Mouse (Mus musculus) forebrain, embryonic 11.5 days (tissue): ENCODE measurements at regions not wholly inside any gene's neighbourhood (a gene's known extent, or its start where the extent isn't known, plus 50 kb on each side); places are given as distances from the start of the nearest gene placed in this dataset.
"Not testable (repeated sequence)": the region's sequence is repeated elsewhere in the genome, so short reads cannot be mapped to it uniquely, and the experiment has no call there.

Source experiments
- ATAC-seq: fragments of 200-750 bp; cut with Nextera tagmentation; replicated peaks from 2 replicates; pipeline ENCODE4 v1.8.0; 2017; ENCODE audit warnings: moderate TSS enrichment; ENCODE audit not compliant: low FRiP score
- DNase-seq: peaks from one replicate; pipeline ENCODE4 v3.0.0-alpha.2; 2017; ENCODE audit warnings: low spot score
- H3K27ac ChIP-seq: fragments of 300-500 bp; sonication (generic); 2 replicates; pipeline ENCODE4 v1.5.1; 2014; ENCODE audit warnings: low read depth, low read length
- H3K27me3 ChIP-seq: fragments of 300-500 bp; sonication (generic); 2 replicates; pipeline ENCODE4 v1.6.1; 2014; ENCODE audit warnings: mild to moderate bottlenecking, low read length, mixed read lengths; ENCODE audit not compliant: control insufficient read depth, insufficient read depth
- H3K36me3 ChIP-seq: fragments of 300-500 bp; sonication (generic); 2 replicates; pipeline ENCODE4 v1.6.1; 2014; ENCODE audit warnings: mild to moderate bottlenecking, low read length, moderate library complexity, mixed read lengths; ENCODE audit not compliant: control insufficient read depth, insufficient read depth
- H3K4me1 ChIP-seq: fragments of 300-500 bp; sonication (generic); replicated peaks from 2 replicates; pipeline ENCODE4 v1.6.1; 2014; ENCODE audit warnings: low read length, mixed read lengths; ENCODE audit not compliant: control insufficient read depth, insufficient read depth
- H3K4me2 ChIP-seq: fragments of 300-500 bp; sonication (generic); 2 replicates; pipeline ENCODE4 v1.6.1; 2014; ENCODE audit warnings: low read depth, mild to moderate bottlenecking, low read length, moderate library complexity, mixed read lengths; ENCODE audit not compliant: severe bottlenecking
- H3K4me3 ChIP-seq: fragments of 300-500 bp; sonication (generic); 2 replicates; pipeline ENCODE4 v1.5.1; 2014; ENCODE audit warnings: low read depth, low read length
- H3K9ac ChIP-seq: fragments of 300-500 bp; sonication (generic); 2 replicates; pipeline ENCODE4 v1.6.1; 2014; ENCODE audit warnings: low read length
- H3K9me3 ChIP-seq: fragments of 300-500 bp; sonication (generic); 2 replicates; pipeline ENCODE4 v1.6.1; 2016; ENCODE audit warnings: low read length, mixed read lengths; ENCODE audit not compliant: control insufficient read depth
- WGBS: fragments of 180-500 bp; shearing (Covaris S2); extraction: QIAGEN DNeasy Blood & Tissue Kit; methylation state at CpG from one replicate; pipeline ENCODE4 v1.1.7; 2014; 5-methylcytosine and 5-hydroxymethylcytosine counted together

DNA sequence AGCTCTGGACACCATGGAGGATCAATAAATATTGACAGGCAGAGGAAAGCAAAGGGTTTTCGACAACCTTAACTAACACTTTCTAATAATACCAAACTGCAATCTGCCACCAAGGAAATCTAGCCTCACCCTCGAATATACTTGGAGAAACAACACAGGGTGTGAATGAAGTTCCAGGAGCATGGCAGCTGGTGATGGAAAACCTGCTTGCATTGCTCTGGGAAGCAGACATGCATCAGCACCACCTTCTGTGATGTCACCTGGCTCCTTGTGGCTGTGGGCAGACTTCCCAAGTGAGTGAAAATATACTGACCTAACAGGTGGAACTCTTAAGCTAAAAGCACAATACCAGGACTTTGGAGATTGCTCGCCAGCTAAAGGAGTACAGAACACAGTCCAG is 338.5 kb downstream of the Tm4sf1 start:
- H3K27ac ChIP-seq, result no peak overlapping the region
- no peak overlapping the region for H3K9ac ChIP-seq
- H3K9me3 ChIP-seq, result no peaks in the 10 kb centered on the region
- no peak overlapping the region for H3K4me3 ChIP-seq
- H3K4me1 ChIP-seq, result no peaks in the 10 kb centered on the region
- WGBS, result 82% methylated on average over 3 of the region's 3 CpGs
- H3K27me3 ChIP-seq, result no peaks in the 10 kb centered on the region
- no peaks in the 10 kb centered on the region for H3K36me3 ChIP-seq
- H3K4me2 ChIP-seq, result no peak overlapping the region
- ATAC-seq, result no peak
- no peak for DNase-seq

DNA sequence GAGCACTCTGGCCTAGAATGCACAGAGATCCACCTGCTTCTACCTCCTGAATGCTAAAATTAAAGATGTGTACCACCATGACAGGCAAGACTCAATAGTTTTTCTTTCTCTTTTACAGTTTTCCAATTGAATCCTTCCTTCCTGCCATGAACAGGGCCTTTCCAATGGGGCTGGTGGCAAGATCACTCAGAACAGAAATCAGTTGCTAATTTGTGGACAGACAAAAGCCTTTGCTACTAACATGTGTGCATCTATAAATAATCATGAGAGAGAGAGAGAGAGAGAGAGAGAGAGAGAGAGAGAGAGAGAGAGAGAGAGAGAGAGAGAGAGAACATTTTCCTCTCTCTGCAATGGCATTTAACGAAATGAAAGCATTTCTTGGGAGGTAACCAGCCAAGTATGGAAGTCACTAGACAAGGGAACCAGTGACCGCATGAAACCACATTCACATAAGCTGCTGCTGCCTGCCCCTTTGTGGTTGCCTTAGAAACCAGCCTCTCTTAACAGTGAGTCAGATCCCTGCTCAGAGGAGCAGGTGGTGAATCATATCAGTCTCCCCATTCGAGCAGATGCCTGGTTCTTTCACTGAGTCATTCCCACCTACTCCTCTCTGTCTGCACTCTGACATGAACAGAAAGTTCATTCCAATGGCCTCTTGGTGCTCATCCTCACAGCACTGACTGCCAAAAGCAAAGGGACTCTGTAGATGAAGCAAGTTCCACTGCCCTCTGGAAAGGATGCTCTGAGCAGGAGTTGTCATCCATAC is 339.4 kb downstream of the Tm4sf1 start:
- H3K4me3 ChIP-seq, result no peak overlapping the region
- H3K4me2 ChIP-seq, result no peak overlapping the region
- 19% methylated on average over 3 of the region's 3 CpGs for WGBS
- peak; percentile 58 for DNase-seq
- peak; percentile 90 for ATAC-seq
- H3K36me3 ChIP-seq, result no peaks in the 10 kb centered on the region
- no peaks in the 10 kb centered on the region for H3K27me3 ChIP-seq
- H3K9ac ChIP-seq, result no peak overlapping the region
- H3K27ac ChIP-seq, result no peak overlapping the region
- H3K9me3 ChIP-seq, result no peaks in the 10 kb centered on the region
- H3K4me1 ChIP-seq, result 0 out of 2 replicates have a peak, but pooled peaks cover 3% of the 10 kb centered on the region

DNA sequence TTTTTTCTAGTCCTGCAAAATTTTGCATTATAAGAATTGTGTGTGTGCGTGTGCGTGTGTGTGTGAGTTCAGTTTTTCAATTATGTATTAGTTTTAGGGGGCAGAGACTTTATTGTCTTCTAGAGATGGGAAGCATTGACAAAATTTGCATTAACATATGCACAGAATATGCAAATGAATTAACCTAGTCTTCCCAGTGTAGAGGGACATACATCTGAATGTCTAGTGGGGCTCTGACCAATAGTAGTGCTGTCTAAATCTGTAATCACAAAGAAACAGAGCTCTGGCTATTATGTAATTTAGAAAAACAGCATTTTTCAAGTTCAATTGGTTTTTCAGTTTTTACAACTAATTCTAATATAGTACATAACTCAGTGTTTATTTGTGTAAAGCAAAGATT is 344.8 kb downstream of the Tm4sf1 start:
- ATAC-seq, result no peak
- DNase-seq, result no peak
- H3K4me2 ChIP-seq, result no peak overlapping the region
- H3K36me3 ChIP-seq, result no peaks in the 10 kb centered on the region
- H3K9me3 ChIP-seq, result no peaks in the 10 kb centered on the region
- H3K27me3 ChIP-seq, result no peaks in the 10 kb centered on the region
- no peak overlapping the region for H3K4me3 ChIP-seq
- H3K9ac ChIP-seq, result no peak overlapping the region
- no peak overlapping the region for H3K27ac ChIP-seq
- WGBS, result 97% methylated on average over 2 of the region's 2 CpGs
- H3K4me1 ChIP-seq, result peaks cover 3% of the 10 kb centered on the region; the same call in 1 of the 2 replicates

DNA sequence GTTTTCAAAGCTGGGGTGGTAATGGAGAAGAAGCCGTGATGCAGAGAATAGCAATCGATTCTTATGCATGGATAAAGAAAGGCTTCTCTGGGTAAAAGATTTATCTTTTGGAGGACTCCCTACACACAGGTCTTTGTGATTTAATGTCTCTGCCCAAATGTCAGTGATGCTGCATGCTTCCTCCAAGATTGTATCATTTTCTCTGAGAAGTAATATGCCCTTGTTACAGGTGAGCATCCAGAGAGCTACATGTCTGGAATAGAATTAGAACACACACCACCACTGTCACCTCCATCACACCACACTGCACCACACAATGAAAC is 346.0 kb downstream of the Tm4sf1 start:
- H3K4me2 ChIP-seq, result no peak overlapping the region
- no peak overlapping the region for H3K27ac ChIP-seq
- H3K4me3 ChIP-seq, result no peak overlapping the region
- H3K9me3 ChIP-seq, result no peaks in the 10 kb centered on the region
- no peaks in the 10 kb centered on the region for H3K36me3 ChIP-seq
- H3K9ac ChIP-seq, result no peak overlapping the region
- 27% methylated on average over 2 of the region's 2 CpGs for WGBS
- peaks cover 3% of the 10 kb centered on the region; the same call in 1 of the 2 replicates for H3K4me1 ChIP-seq
- no peaks in the 10 kb centered on the region for H3K27me3 ChIP-seq
- ATAC-seq (no peak), DNase-seq (no peak)

DNA sequence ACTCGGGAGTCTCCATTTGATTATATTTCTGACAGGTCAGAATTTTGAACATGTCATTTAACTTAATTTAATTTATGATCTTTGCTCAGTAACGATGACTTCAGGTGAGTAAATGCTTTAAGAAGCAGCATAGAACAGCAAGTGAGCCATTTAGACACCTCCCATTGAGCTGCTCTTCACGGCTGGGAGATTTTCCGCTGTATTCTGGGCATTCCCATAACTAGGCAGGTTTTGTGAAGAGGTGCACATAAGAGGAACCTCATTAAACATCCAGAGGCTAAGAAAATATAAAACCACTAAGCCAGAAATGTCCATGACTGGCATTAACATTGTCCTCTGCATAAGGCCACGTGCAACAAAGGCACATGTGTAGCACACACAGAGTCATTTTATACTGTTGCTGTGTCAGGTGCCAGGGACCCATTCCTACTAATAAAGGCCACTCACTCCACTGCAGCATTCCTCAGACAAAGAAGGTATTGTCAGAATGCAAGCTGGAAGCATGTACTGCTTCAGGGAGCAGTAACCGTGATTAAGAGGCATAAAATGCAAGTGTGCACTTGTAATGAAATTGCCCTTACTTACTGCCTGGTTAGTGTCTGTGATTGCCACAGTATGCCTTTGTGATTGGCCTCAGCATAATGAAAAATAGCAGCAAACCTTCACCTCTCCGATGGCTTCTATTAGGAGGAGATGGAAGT is 346.5 kb downstream of the Tm4sf1 start:
- Histone ChIP-seq H3K4me3 (no peak overlapping the region), H3K4me2 (no peak overlapping the region), H3K27me3 (no peaks in the 10 kb centered on the region), H3K4me1 (peaks cover 3% of the 10 kb centered on the region; the same call in 1 of the 2 replicates), H3K9ac (no peak overlapping the region), H3K9me3 (no peaks in the 10 kb centered on the region), H3K36me3 (no peaks in the 10 kb centered on the region), H3K27ac (peak overlapping the region; percentile 31; the same call in 1 of the 2 replicates)
- WGBS, result 24% methylated on average over 7 of the region's 7 CpGs
- ATAC-seq (peak; percentile 91), DNase-seq (no peak)

DNA sequence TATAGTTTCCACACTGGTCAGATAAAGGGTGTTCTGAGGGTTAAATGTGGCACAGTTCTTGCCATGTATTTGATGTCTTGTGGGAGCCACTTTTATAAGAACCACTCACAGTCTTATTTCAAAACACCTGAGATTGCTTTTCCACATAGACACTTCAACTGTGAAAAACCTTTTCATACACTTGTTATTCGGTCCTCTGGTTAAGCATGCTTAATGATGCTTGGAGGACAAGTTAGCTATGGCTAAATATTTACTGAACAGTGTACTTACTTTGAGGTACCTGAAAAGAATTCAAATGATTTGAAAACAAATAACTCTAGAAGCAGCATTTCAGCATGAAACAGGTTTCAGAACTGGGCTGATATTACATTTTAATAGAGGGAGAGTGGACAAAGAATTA is 359.2 kb downstream of the Tm4sf1 start:
- H3K27me3 ChIP-seq, H3K4me1 ChIP-seq, H3K27ac ChIP-seq, ATAC-seq, H3K9me3 ChIP-seq, H3K4me3 ChIP-seq, H3K9ac ChIP-seq, H3K4me2 ChIP-seq, DNase-seq, H3K36me3 ChIP-seq: not testable (repeated sequence)
- WGBS, result no CpG with 5 or more reads among the region's 1 CpGs

DNA sequence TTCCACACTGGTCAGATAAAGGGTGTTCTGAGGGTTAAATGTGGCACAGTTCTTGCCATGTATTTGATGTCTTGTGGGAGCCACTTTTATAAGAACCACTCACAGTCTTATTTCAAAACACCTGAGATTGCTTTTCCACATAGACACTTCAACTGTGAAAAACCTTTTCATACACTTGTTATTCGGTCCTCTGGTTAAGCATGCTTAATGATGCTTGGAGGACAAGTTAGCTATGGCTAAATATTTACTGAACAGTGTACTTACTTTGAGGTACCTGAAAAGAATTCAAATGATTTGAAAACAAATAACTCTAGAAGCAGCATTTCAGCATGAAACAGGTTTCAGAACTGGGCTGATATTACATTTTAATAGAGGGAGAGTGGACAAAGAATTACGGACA is 372.8 kb downstream of the Tm4sf1 start:
- not testable (repeated sequence) for H3K9ac ChIP-seq, H3K9me3 ChIP-seq, H3K36me3 ChIP-seq, H3K4me3 ChIP-seq, H3K27me3 ChIP-seq, H3K27ac ChIP-seq, H3K4me1 ChIP-seq, H3K4me2 ChIP-seq, DNase-seq, ATAC-seq
- 100% methylated on average over 1 of the region's 2 CpGs for WGBS

DNA sequence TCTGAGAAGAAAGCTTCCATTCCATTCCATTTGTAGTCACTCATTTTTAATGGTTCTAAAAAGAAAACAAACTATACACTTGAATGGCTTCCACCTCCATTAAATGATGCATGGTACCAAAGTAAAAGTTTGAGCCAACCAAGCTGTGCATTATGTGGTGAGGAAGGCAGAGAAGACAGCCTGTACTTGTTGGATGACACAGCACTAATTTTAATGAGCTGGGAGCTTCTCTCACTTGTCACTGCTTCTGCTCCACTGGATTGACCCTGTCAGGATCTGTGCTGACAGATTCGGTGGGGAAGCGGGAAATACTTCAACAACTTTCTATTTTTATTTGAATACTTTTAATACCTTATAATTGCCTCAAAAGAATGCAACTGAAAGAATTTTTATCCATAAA is 403.3 kb downstream of the Tm4sf1 start:
- Histone ChIP-seq H3K27me3 (no peaks in the 10 kb centered on the region), H3K4me2 (no peak overlapping the region), H3K9ac (no peak overlapping the region), H3K4me3 (no peak overlapping the region), H3K27ac (no peak overlapping the region), H3K36me3 (no peaks in the 10 kb centered on the region), H3K4me1 (no peaks in the 10 kb centered on the region), H3K9me3 (no peaks in the 10 kb centered on the region)
- DNase-seq (no peak), ATAC-seq (no peak)
- 83% methylated on average over 2 of the region's 2 CpGs for WGBS

DNA sequence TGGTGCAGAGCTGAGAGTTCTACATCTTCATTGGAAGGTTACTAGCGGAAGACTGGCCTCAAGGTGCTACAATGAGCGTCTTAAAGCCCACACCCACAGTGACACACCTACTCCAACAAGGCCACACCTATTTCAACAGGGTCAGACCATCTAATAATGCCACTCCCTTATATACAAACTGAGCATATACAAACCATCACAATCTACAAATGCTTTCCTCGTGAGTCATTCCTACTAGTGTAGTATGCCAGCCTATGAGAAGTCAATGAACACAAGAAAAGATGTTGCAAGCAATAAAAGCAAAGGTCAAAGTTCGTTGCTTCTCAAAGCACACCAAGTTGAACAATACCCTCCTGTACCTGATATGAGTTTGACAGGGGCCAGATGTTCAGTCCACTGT is 424.7 kb downstream of the Tm4sf1 start:
- WGBS, result 88% methylated on average over 4 of the region's 4 CpGs
- H3K4me1 ChIP-seq, result no peaks in the 10 kb centered on the region
- no peak overlapping the region for H3K4me2 ChIP-seq
- no peak overlapping the region for H3K4me3 ChIP-seq
- no peak overlapping the region for H3K9ac ChIP-seq
- no peaks in the 10 kb centered on the region for H3K27me3 ChIP-seq
- DNase-seq, result no peak
- no peak for ATAC-seq
- H3K36me3 ChIP-seq, result no peaks in the 10 kb centered on the region
- H3K27ac ChIP-seq, result no peak overlapping the region
- H3K9me3 ChIP-seq, result no peaks in the 10 kb centered on the region
